Mouse (Mus musculus): Measurements from ENCODE around the gene Mettl25.

Gene Mettl25

DNA sequence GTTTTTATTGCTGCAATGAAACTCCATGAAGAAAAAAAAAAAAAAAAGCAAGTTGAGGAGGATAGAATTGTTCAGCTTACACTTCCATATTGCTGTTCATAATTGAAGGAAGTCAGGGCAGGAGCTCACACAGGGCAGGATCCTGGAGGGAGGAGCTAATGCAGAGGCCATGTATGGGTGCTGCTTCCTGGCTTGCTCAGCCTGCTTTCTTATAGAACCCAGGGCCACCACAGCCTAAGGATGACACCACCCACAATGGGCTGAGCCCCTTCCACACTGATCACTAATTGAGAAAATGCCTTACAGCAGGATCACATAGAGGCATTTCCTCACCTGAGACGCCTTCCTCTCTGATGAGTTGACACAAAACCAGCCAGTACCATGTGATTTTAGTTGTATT lies 95.2 kb downstream of the Mettl25 start:
- DNase-seq (ENCODE audit: low spot score): no peak

GRCm38 (mm10) chr10:105741736-105742135 lies 99.4 kb downstream of the Mettl25 start:
- DNase-seq (ENCODE audit: low spot score): no peak

GRCm38 (mm10) chr10:105738942-105739341 lies 102.2 kb downstream of the Mettl25 start:
- no peak for DNase-seq (ENCODE audit: low spot score)

- DNase-seq (ENCODE audit: low spot score): no peak
Measured at GRCm38 (mm10) chr10:105727798-105728197, 113.4 kb downstream of the Mettl25 start.

DNA sequence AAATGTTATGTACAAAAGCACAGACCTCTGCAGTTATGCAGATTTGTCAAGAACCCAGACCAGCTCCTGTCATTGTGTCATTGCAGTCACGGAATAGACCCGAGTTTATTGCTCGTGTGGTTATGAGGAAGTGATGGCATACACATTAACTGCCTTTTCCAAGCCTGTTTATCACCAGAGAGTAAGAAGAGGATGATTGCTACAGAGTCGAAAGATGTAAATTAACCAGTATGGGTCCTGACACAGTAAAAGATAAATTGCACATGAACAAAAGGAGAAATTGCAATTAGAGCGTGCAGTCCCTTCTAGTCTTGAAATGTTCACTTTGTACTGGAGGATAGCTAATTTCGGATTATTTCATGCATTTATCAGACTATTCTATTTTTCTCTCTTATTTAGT lies 113.8 kb downstream of the Mettl25 start:
- no peak for DNase-seq (ENCODE audit: low spot score)

- DNase-seq (ENCODE audit: low spot score): no peak
Measured at GRCm38 (mm10) chr10:105714844-105715243, 126.3 kb downstream of the Mettl25 start.

DNA sequence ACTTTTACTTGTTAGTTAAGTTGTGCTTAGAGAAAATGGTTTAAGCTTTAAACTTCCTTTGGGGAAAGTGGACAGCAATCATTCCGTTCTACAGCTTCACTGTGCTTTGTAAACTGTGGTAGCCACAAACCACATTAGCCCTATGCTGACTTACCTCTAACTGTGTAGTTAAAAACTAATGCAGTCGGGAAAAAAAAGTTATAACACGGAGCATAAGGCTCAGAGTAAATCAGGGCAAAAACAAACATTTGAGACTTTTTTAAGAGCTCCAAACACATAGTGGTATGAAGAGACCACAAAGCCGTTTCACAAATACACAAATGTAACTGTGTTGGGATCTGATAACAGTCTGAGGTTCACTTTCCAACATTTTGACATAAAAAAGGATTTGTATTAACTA lies 126.8 kb downstream of the Mettl25 start:
- DNase-seq (ENCODE audit: low spot score): no peak

- DNase-seq (ENCODE audit: low spot score): no peak
Measured at GRCm38 (mm10) chr10:105713222-105713621, 128.0 kb downstream of the Mettl25 start.
